In genomic region chr6:46963693-46964092, GRCm38 (mm10) we compare ENCODE assay signal across 25 mouse cellular contexts.
"Had no signal": no experiment of that assay in that cellular context is flagged by ENCODE, and none has a peak within 500 bp of the region (broad histone marks: within the 10 kb centered on the region; RNA-seq: fewer than 3 reads in every experiment).

No protein-coding gene starts in this region.

- H3K4me1 ChIP-seq: heart, embryonic 12.5 days; hindbrain, embryonic 10.5 days; hindbrain, embryonic 12.5 days; intestine, embryonic 15.5 days; limb, embryonic 10.5 days; limb, embryonic 12.5 days; liver, embryonic 13.5 days; liver, embryonic 15.5 days had no signal

- H3K9me3 ChIP-seq: heart, embryonic 12.5 days; hindbrain, embryonic 10.5 days; hindbrain, embryonic 12.5 days; intestine, embryonic 15.5 days; limb, embryonic 10.5 days; limb, embryonic 12.5 days; liver, embryonic 13.5 days; liver, embryonic 15.5 days had no signal

- H3K9ac ChIP-seq: heart, embryonic 12.5 days; hindbrain, embryonic 12.5 days; hindbrain, embryonic 14.5 days; intestine, embryonic 15.5 days; limb, embryonic 12.5 days; liver, embryonic 13.5 days; liver, embryonic 15.5 days; liver, postnatal 0 days had no signal

- ATAC-seq: hindbrain, embryonic 16.5 days; inflammation-experienced regulatory T-cells, adult 6 months; intestine, embryonic 15.5 days; intestine, postnatal 0 days; liver, postnatal 0 days had no signal

- H3K4me2 ChIP-seq: heart, embryonic 12.5 days; hindbrain, embryonic 12.5 days; hindbrain, embryonic 14.5 days; intestine, embryonic 15.5 days; limb, embryonic 12.5 days; liver, embryonic 11.5 days; liver, embryonic 13.5 days; liver, embryonic 15.5 days had no signal

- H3K27ac ChIP-seq: gastrocnemius, adult 2 months; heart, adult 2 months; hindbrain, embryonic 10.5 days; hindbrain, embryonic 12.5 days; hindbrain, embryonic 14.5 days; intestine, embryonic 15.5 days; layer of hippocampus, adult 2 months; left cerebral cortex, adult 2 months; limb, embryonic 10.5 days; limb, embryonic 12.5 days; liver, embryonic 13.5 days; liver, embryonic 15.5 days had no signal

- H3K4me3 ChIP-seq: gastrocnemius, adult 2 months; heart, adult 2 months; heart, embryonic 12.5 days; hindbrain, embryonic 10.5 days; hindbrain, embryonic 12.5 days; intestine, embryonic 15.5 days; layer of hippocampus, adult 2 months; left cerebral cortex, adult 2 months; limb, embryonic 10.5 days; limb, embryonic 12.5 days; liver, embryonic 13.5 days; liver, embryonic 15.5 days had no signal

- DNase-seq: gastrocnemius, adult 2 months; gastrocnemius, postnatal 10 days; gastrocnemius, postnatal 25 days; heart, adult 2 months; heart, postnatal 10 days; heart, postnatal 4 days; kidney, adult 2 months; kidney, postnatal 14 days; liver; liver, embryonic 13.5 days; liver, postnatal 0 days had no signal

- H3K36me3 ChIP-seq: heart, embryonic 12.5 days; hindbrain, embryonic 10.5 days; hindbrain, embryonic 12.5 days; intestine, embryonic 15.5 days; limb, embryonic 10.5 days; limb, embryonic 12.5 days; liver, embryonic 13.5 days; liver, embryonic 15.5 days had no signal

- H3K27me3 ChIP-seq: heart, embryonic 12.5 days; hindbrain, embryonic 12.5 days; intestine, embryonic 15.5 days; limb, embryonic 12.5 days; liver, embryonic 13.5 days; liver, embryonic 15.5 days had no signal
